Mouse (Mus musculus): Measurements from ENCODE around the gene Plekhh3.
"Not testable (repeated sequence)": the region's sequence is repeated elsewhere in the genome, so short reads cannot be mapped to it uniquely, and the experiment has no call there.

Plekhh3 gene

GRCm38 (mm10) chr11:101151063-101151462, 20.1 kb downstream of the Plekhh3 start:
- in situ Hi-C loops (cut with MboI, MseI) = no loop called here

- in situ Hi-C loops (cut with MboI, MseI) = no loop called here
These were observed 21.7 kb downstream of the Plekhh3 start for GRCm38 (mm10) chr11:101149178-101150105.

GRCm38 (mm10) chr11:101148751-101149150, 22.4 kb downstream of the Plekhh3 start:
- in situ Hi-C loops (cut with MboI, MseI) = no loop called here

- in situ Hi-C loops (cut with MboI, MseI) = no loop called here
These were observed 24.8 kb downstream of the Plekhh3 start for GRCm38 (mm10) chr11:101146377-101146776.

- in situ Hi-C loops (cut with MboI, MseI) = no loop called here
These were observed 27.6 kb downstream of the Plekhh3 start for GRCm38 (mm10) chr11:101143338-101144225.

- in situ Hi-C loops (cut with MboI, MseI) = no loop called here
These were observed 28.8 kb downstream of the Plekhh3 start for GRCm38 (mm10) chr11:101142215-101142967.

DNA sequence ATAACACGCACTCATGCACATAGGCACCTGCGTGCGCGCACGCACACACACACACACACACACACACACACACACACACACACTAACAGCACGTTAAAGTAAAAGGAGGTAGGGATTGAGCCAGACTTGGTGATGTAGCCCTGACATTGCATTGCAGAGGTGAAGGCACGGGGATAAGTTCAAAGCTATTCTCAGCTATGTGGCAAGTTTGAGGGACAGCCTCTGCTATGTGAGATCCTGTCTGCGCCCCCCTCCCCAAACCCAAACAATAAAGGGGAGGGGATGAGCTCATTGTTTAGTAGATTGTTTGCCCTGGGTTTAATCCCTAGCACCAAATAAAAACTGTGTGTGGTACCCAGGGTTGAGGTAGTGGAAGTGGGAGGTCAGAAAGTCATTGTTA, 30.1 kb downstream of the Plekhh3 start:
- in situ Hi-C loops (cut with MboI, MseI) = no loop called here

GRCm38 (mm10) chr11:101140164-101140819, 30.9 kb downstream of the Plekhh3 start:
- in situ Hi-C loops (cut with MboI, MseI) = no loop called here

DNA sequence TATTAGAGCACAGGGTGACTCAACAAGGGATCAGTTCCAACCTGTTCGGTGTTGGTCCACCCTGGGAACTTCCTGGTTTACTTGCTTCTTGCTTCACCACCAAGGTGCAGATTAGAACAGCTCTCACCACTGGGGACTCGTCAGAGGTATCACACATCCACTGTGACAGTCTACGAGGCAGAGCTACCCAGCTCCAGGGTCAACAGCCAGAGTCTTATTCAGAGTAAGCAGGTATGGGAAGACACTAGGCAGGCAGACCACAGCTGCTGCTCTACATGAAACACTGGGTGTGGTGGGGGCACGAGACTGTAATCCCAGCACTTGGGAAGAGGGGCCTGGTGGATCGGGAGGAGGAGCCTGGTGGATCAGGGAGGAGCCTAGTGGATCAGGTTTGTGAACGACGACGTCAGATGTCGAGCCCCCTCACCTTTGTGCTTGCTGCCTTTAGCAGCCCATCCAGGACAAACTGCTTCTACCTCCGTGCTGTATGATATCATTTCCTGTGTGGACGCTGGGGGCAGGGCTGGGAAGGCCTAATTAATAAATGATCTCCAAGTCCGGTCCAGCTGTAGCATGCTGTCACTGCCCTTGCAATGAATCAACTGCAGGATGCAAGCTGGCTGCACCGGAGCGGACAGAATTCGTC, 32.5 kb downstream of the Plekhh3 start:
- in situ Hi-C loops (cut with MboI, MseI) = no loop called here

GRCm38 (mm10) chr11:101137000-101137399, 34.2 kb downstream of the Plekhh3 start:
- in situ Hi-C loops (cut with MboI, MseI) = no loop called here

DNA sequence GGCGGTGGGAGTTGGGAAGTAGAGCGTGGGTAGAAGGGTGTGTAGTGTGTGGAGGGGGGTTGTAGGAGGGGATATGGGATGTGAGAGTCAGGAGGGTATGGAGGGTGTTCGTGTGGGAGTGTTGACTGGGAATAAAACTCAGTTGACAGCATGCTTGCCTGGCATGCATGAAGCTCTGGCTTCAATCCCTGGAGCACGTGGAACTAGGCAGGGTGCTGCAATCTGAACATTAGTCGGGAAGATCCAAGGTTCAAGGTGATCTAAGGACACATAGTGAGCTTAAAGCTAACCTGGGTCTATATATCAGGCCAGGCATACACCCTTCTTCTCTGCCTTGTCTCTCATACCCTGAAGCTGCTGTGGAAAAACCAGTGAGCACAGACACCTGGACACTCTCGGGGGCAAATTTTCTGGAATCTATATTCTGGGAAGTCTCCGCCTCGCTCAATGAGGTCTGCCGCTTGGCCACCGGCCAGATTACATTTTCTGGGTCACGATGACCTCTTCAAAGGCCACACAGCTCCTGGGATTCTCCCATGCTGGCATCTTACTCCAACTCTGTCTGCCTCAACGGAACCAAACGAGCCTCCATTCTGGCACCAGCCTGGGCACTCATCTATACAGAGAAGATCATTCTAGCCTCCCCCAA, 36.8 kb downstream of the Plekhh3 start:
- in situ Hi-C loops (cut with MboI, MseI) = no loop called here

- in situ Hi-C loops (cut with MboI, MseI) = no loop called here
These were observed 38.1 kb downstream of the Plekhh3 start for GRCm38 (mm10) chr11:101133037-101133436.

DNA sequence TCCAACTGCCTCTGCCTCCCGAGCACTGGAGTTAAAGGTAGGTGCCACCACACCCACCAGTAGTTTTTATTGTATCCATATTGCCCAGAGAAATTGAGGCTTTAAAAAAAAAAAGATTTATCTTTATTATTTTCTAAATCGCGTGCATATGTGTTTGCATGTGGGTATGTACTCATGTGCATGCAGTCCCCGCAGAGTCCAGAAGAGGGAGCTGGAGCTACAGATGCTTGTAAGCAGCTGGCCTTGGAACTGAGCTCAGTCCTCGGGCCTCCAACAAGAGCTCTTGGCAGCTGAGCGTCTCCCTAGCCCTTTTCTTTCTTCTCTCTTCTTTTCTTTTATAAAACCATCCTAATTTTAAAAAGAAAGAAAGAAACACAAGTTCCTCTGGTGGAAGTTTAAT, 39.5 kb downstream of the Plekhh3 start:
- in situ Hi-C loops (cut with MboI, MseI) = no loop called here

- in situ Hi-C loops (cut with MboI, MseI) = no loop called here
These were observed 40.0 kb downstream of the Plekhh3 start for GRCm38 (mm10) chr11:101131187-101131586.

- in situ Hi-C loops (cut with MboI, MseI) = no loop called here
These were observed 40.9 kb downstream of the Plekhh3 start for GRCm38 (mm10) chr11:101130056-101130756.

DNA sequence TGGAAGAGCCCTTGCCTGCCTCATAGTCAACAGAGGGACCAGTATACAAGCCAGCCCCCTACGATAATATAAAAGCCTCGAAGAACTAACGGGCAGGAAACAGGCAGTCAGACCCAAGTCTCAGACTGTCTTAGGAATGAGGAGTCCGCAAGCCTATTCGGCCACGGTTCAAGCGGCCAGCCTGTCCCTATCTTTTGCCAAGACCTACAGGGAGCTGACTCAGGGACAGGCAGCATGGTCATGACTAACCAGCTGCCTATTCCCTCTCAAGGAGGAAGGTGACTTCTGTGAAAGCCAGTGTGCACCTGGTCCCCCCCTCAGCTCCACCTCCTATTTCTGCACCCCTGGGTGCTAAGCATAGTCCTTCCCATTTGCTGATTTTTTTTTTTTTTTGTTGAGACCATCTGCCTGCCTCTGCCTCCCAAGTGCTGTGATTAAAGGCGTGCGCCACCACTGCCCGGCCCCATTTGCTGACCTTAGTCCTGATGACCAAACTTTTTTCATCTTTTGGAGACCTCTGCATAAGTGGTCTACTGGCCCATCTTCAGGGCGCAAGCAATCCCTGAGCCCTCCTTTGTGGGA, 42.1 kb downstream of the Plekhh3 start:
- in situ Hi-C loops (cut with MboI, MseI) = no loop called here

DNA sequence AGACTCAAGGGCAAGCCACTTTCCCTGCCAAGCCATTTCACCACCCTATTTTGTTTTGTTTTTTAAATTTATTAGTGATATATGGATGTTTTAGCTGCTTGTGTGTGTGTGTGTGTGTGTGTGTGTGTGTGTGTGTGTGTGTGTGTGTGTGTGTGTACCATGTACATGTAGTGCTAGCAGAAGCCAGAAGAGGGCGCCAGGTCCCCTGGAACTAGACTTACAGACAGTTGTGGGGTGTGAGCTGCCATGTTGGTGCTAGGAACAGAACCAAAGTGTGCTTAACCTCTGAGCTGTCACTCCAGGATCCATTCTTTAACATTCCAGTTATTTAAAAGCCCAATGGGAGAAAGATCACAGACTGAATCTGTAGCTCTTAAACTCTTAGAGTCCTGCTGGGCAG, 44.1 kb downstream of the Plekhh3 start:
- in situ Hi-C loops (cut with MboI, MseI) = no loop called here

- in situ Hi-C loops (cut with MboI, MseI) = not testable (repeated sequence)
These were observed 46.1 kb downstream of the Plekhh3 start for GRCm38 (mm10) chr11:101125008-101125407.

GRCm38 (mm10) chr11:101124494-101124893, 46.7 kb downstream of the Plekhh3 start:
- in situ Hi-C loops (cut with MboI, MseI) = not testable (repeated sequence)
